Mouse (Mus musculus): ENCODE results near the gene Tbc1d8. TPM values are rescaled to one million over a fixed set of nuclear protein-coding genes. Genes with fewer than 3 reads are reported as not detected.
A peak's percentile ranks its signal among the peaks of the same experiment; 100 is the strongest.

Tbc1d8 gene
- polyA plus RNA-seq, 2 experiments = 11.5 to 14.3 TPM

GRCm38 (mm10) chr1:39343242-39343641 lies 135.3 kb downstream of the Tbc1d8 start:
- Histone ChIP-seq H3K27ac (replicated peaks; ENCODE audit: low read depth, low read length) (no peak overlapping the region), H3K9me3 (ENCODE audit: control insufficient read depth, low read length) (no peaks in the 10 kb centered on the region), H3K4me2 (replicated peaks; ENCODE audit: low read depth, low read length, severe bottlenecking) (no peak overlapping the region), H3K4me3 (replicated peaks; ENCODE audit: low read length) (no peak overlapping the region), H3K9ac (ENCODE audit: low read depth, low read length, severe bottlenecking) (no peak overlapping the region), H3K36me3 (ENCODE audit: control insufficient read depth, insufficient read depth, low read length) (no peaks in the 10 kb centered on the region), H3K4me1 (ENCODE audit: control insufficient read depth, insufficient read depth, low read length) (no peaks in the 10 kb centered on the region), H3K27me3 (ENCODE audit: control insufficient read depth, insufficient read depth, low read length) (no peaks in the 10 kb centered on the region)
- WGBS = 82% methylated on average over 5 of the region's 5 CpGs
- TF ChIP-seq POLR2A (IDR thresholded peaks at IDR 0.05; ENCODE audit: borderline replicate concordance, extremely low read depth, insufficient read depth, insufficient read length) = no peak
- DNase-seq (ENCODE audit: low spot score) (no peak), ATAC-seq (ENCODE audit: low FRiP score, low read depth) (no peak)

DNA sequence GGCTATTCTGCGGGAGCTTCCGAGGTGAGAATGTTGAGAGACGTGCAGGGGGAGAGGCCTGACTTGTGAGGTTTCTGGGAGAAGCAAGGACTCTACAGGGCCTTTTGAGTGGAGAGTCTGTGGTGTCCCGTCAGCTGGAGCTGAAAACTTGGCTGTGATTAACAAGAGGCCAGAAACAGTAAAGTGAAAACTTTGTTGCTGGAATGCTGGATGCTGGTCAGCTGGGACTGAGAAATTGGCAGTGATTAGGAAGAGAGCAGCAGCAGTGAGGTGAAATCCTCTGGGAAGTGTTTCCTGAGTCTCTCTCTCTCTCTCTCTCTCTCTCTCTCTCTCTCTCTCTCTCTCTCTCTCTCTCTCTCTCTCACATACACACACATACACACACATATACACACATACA lies 136.7 kb downstream of the Tbc1d8 start:
- TF ChIP-seq POLR2A (IDR thresholded peaks at IDR 0.05; ENCODE audit: borderline replicate concordance, extremely low read depth, insufficient read depth, insufficient read length) = no peak
- ATAC-seq (ENCODE audit: low FRiP score, low read depth) = no peak

DNA sequence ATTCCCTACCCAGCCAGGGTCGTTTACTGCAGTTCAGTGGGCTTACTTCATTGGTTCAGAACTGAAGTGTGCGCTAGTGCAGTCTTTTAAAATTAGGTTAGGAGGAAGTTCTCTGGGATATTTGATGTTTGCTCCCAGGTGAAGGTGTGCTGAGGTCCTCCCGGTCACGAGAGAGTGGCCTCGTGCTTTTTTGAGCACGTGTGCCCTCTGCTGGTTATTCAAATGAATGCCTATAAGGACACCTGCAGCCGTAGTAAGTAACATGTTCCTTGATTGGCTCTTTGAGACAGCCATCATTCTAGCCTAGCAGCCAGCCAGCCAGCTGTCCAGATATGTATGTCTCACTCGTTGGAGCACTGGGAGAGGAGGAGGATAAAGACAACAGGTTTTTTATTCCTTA lies 137.9 kb downstream of the Tbc1d8 start:
- peaks cover 3% of the 10 kb centered on the region; the same call in 1 of the 2 replicates for H3K4me1 ChIP-seq (ENCODE audit: control insufficient read depth, insufficient read depth, low read length)
- H3K27me3 ChIP-seq (ENCODE audit: control insufficient read depth, insufficient read depth, low read length) = no peaks in the 10 kb centered on the region
- no peak overlapping the region for H3K4me3 ChIP-seq (replicated peaks; ENCODE audit: low read length)
- H3K4me2 ChIP-seq (replicated peaks; ENCODE audit: low read depth, low read length, severe bottlenecking) = no peak overlapping the region
- H3K9me3 ChIP-seq (ENCODE audit: control insufficient read depth, low read length) = no peaks in the 10 kb centered on the region
- no peaks in the 10 kb centered on the region for H3K36me3 ChIP-seq (ENCODE audit: control insufficient read depth, insufficient read depth, low read length)
- 20% methylated on average over 8 of the region's 8 CpGs for WGBS
- TF ChIP-seq POLR2A (IDR thresholded peaks at IDR 0.05; ENCODE audit: borderline replicate concordance, extremely low read depth, insufficient read depth, insufficient read length) = no peak
- ATAC-seq (ENCODE audit: low FRiP score, low read depth) = peak; percentile 72; the same call in 1 of the 2 replicates
- no peak overlapping the region for H3K9ac ChIP-seq (ENCODE audit: low read depth, low read length, severe bottlenecking)
- DNase-seq (ENCODE audit: low spot score) = peak; percentile 69
- no peak overlapping the region for H3K27ac ChIP-seq (replicated peaks; ENCODE audit: low read depth, low read length)

More for the DNA sequence above, 136.7 kb downstream of the Tbc1d8 start:
- Histone ChIP-seq H3K4me1 (ENCODE audit: control insufficient read depth, insufficient read depth, low read length) (no peaks in the 10 kb centered on the region), H3K4me2 (replicated peaks; ENCODE audit: low read depth, low read length, severe bottlenecking) (no peak overlapping the region), H3K27me3 (ENCODE audit: control insufficient read depth, insufficient read depth, low read length) (no peaks in the 10 kb centered on the region), H3K36me3 (ENCODE audit: control insufficient read depth, insufficient read depth, low read length) (no peaks in the 10 kb centered on the region), H3K9ac (ENCODE audit: low read depth, low read length, severe bottlenecking) (no peak overlapping the region), H3K4me3 (replicated peaks; ENCODE audit: low read length) (no peak overlapping the region), H3K9me3 (ENCODE audit: control insufficient read depth, low read length) (no peaks in the 10 kb centered on the region), H3K27ac (replicated peaks; ENCODE audit: low read depth, low read length) (no peak overlapping the region)
- 68% methylated on average over 4 of the region's 4 CpGs for WGBS
- no peak for DNase-seq (ENCODE audit: low spot score)

DNA sequence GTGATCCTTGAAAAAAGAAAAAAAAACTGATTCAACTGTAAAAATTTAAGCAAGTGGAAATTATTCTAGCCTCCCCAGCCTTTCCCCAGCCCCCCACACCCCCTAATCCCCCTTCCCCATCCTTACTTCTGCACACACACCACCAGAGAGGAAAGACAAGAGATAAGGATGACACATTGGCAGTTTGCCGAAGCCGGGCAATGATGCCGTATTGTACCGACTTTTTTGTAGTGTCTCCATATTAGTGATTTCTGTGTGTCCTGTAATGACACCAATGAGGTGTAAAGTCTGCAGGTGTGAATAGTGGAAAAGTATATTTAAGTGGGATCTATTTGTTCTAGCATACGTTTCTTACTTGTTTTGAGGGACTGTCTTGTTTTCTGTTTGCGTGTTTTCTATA lies 138.4 kb downstream of the Tbc1d8 start:
- Histone ChIP-seq H3K9me3 (ENCODE audit: control insufficient read depth, low read length) (no peaks in the 10 kb centered on the region), H3K27ac (replicated peaks; ENCODE audit: low read depth, low read length) (no peak overlapping the region), H3K36me3 (ENCODE audit: control insufficient read depth, insufficient read depth, low read length) (no peaks in the 10 kb centered on the region), H3K4me2 (replicated peaks; ENCODE audit: low read depth, low read length, severe bottlenecking) (no peak overlapping the region), H3K27me3 (ENCODE audit: control insufficient read depth, insufficient read depth, low read length) (no peaks in the 10 kb centered on the region), H3K9ac (ENCODE audit: low read depth, low read length, severe bottlenecking) (no peak overlapping the region), H3K4me1 (ENCODE audit: control insufficient read depth, insufficient read depth, low read length) (peaks cover 3% of the 10 kb centered on the region; the same call in 1 of the 2 replicates), H3K4me3 (replicated peaks; ENCODE audit: low read length) (no peak overlapping the region)
- TF ChIP-seq POLR2A (IDR thresholded peaks at IDR 0.05; ENCODE audit: borderline replicate concordance, extremely low read depth, insufficient read depth, insufficient read length) = no peak
- ATAC-seq (ENCODE audit: low FRiP score, low read depth) (no peak), DNase-seq (ENCODE audit: low spot score) (no peak)
- WGBS = 80% methylated on average over 6 of the region's 6 CpGs

GRCm38 (mm10) chr1:39339455-39339854 lies 139.1 kb downstream of the Tbc1d8 start:
- no peak for TF ChIP-seq POLR2A (IDR thresholded peaks at IDR 0.05; ENCODE audit: borderline replicate concordance, extremely low read depth, insufficient read depth, insufficient read length)
- Histone ChIP-seq H3K9me3 (ENCODE audit: control insufficient read depth, low read length) (no peaks in the 10 kb centered on the region), H3K27me3 (ENCODE audit: control insufficient read depth, insufficient read depth, low read length) (no peaks in the 10 kb centered on the region), H3K4me2 (replicated peaks; ENCODE audit: low read depth, low read length, severe bottlenecking) (no peak overlapping the region), H3K4me3 (replicated peaks; ENCODE audit: low read length) (no peak overlapping the region), H3K4me1 (ENCODE audit: control insufficient read depth, insufficient read depth, low read length) (peaks cover 3% of the 10 kb centered on the region; the same call in 1 of the 2 replicates), H3K27ac (replicated peaks; ENCODE audit: low read depth, low read length) (no peak overlapping the region), H3K9ac (ENCODE audit: low read depth, low read length, severe bottlenecking) (no peak overlapping the region), H3K36me3 (ENCODE audit: control insufficient read depth, insufficient read depth, low read length) (no peaks in the 10 kb centered on the region)
- ATAC-seq (ENCODE audit: low FRiP score, low read depth) (no peak), DNase-seq (ENCODE audit: low spot score) (no peak)
- 60% methylated on average over 5 of the region's 5 CpGs for WGBS

GRCm38 (mm10) chr1:39338831-39339230 lies 139.7 kb downstream of the Tbc1d8 start:
- no peak overlapping the region for H3K9ac ChIP-seq (ENCODE audit: low read depth, low read length, severe bottlenecking)
- H3K27me3 ChIP-seq (ENCODE audit: control insufficient read depth, insufficient read depth, low read length) = no peaks in the 10 kb centered on the region
- no peaks in the 10 kb centered on the region for H3K36me3 ChIP-seq (ENCODE audit: control insufficient read depth, insufficient read depth, low read length)
- no peak for ATAC-seq (ENCODE audit: low FRiP score, low read depth)
- no peak for TF ChIP-seq POLR2A (IDR thresholded peaks at IDR 0.05; ENCODE audit: borderline replicate concordance, extremely low read depth, insufficient read depth, insufficient read length)
- H3K4me3 ChIP-seq (replicated peaks; ENCODE audit: low read length) = no peak overlapping the region
- no peaks in the 10 kb centered on the region for H3K9me3 ChIP-seq (ENCODE audit: control insufficient read depth, low read length)
- no peak overlapping the region for H3K4me2 ChIP-seq (replicated peaks; ENCODE audit: low read depth, low read length, severe bottlenecking)
- H3K4me1 ChIP-seq (ENCODE audit: control insufficient read depth, insufficient read depth, low read length) = peaks cover 3% of the 10 kb centered on the region; the same call in 1 of the 2 replicates
- H3K27ac ChIP-seq (replicated peaks; ENCODE audit: low read depth, low read length) = no peak overlapping the region
- DNase-seq (ENCODE audit: low spot score) = no peak
- WGBS = 53% methylated on average over 10 of the region's 10 CpGs
